Comparison of ENCODE assay signal across 8 mouse cellular contexts in genomic region chr11:97629576-97629975, GRCm38 (mm10). TPM values are rescaled to one million over a fixed set of nuclear protein-coding genes. Genes with fewer than 3 reads are reported as not detected.
DNase-seq lines count a peak whose midpoint lies in the region; ATAC-seq and TF ChIP-seq lines count a peak whose summit lies in the region.

TSS of gene Epop (minus strand) at chr11:97629702.

- peaks cover 78% of the 10 kb centered on the region for H3K27me3 ChIP-seq in heart, embryonic 13.5 days (replicated peaks)
- peaks cover 42% of the 10 kb centered on the region for H3K27me3 ChIP-seq in kidney, postnatal 0 days (ENCODE audit: insufficient read depth, low read length)
- H3K27me3 ChIP-seq in liver, embryonic 12.5 days (replicated peaks): peaks cover 89% of the 10 kb centered on the region
- H3K27me3 ChIP-seq in splenic B cell, adult 2 months (ENCODE audit: control insufficient read depth, insufficient read depth, low read length, poor library complexity, severe bottlenecking): peaks cover 2% of the 10 kb centered on the region; the same call in 1 of the 2 replicates

- peak within 1 kb of the TSS; percentile 90 for H3K4me2 ChIP-seq in heart, embryonic 13.5 days
- peak within 1 kb of the TSS; percentile 97 for H3K4me2 ChIP-seq in kidney, postnatal 0 days (ENCODE audit: low read length)
- H3K4me2 ChIP-seq in liver, embryonic 12.5 days: peak within 1 kb of the TSS; percentile 87

- no peak; the same call in 1 of the 2 replicates for TF ChIP-seq CTCF in kidney, postnatal 0 days (IDR thresholded peaks at IDR 0.05; ENCODE audit: low read depth)

- no peaks in the 10 kb centered on the region for H3K36me3 ChIP-seq in heart, embryonic 13.5 days
- no peaks in the 10 kb centered on the region for H3K36me3 ChIP-seq in kidney, postnatal 0 days (ENCODE audit: insufficient read depth, low read length)
- H3K36me3 ChIP-seq in liver, embryonic 12.5 days: no peaks in the 10 kb centered on the region
- no peaks in the 10 kb centered on the region for H3K36me3 ChIP-seq in splenic B cell, adult 2 months (ENCODE audit: control insufficient read depth, insufficient read depth, low read length, poor library complexity, severe bottlenecking)

- H3K27ac ChIP-seq in heart, embryonic 13.5 days (replicated peaks): no peak within 1 kb of the TSS
- H3K27ac ChIP-seq in kidney, postnatal 0 days: no peak within 1 kb of the TSS
- no peak within 1 kb of the TSS for H3K27ac ChIP-seq in liver, embryonic 12.5 days

- H3K9me3 ChIP-seq in heart, embryonic 13.5 days: no peaks in the 10 kb centered on the region
- no peaks in the 10 kb centered on the region for H3K9me3 ChIP-seq in kidney, postnatal 0 days (replicated peaks; ENCODE audit: low read length)
- H3K9me3 ChIP-seq in liver, embryonic 12.5 days (replicated peaks): no peaks in the 10 kb centered on the region

- peak; percentile 76 for ATAC-seq in heart, embryonic 13.5 days (ENCODE audit: extremely low read depth, insufficient number of reproducible peaks, low FRiP score, low TSS enrichment)
- peak; percentile 77; the same call in 1 of the 2 replicates for ATAC-seq in kidney, postnatal 0 days (replicated peaks; ENCODE audit: low FRiP score, low read depth)
- ATAC-seq in liver, embryonic 12.5 days: peak; percentile 79

- H3K4me1 ChIP-seq in heart, embryonic 13.5 days: peaks cover 34% of the 10 kb centered on the region
- peaks cover 20% of the 10 kb centered on the region; the same call in 1 of the 2 replicates for H3K4me1 ChIP-seq in kidney, postnatal 0 days (replicated peaks; ENCODE audit: insufficient read depth, low read length)
- peaks cover 24% of the 10 kb centered on the region for H3K4me1 ChIP-seq in liver, embryonic 12.5 days

- peak; percentile 93 for DNase-seq in A20 (ENCODE audit: low read depth, low spot score)
- peak; percentile 95 for DNase-seq in brain, adult 2 months (ENCODE audit: low read depth, low spot score)
- DNase-seq in fibroblast of lung, adult 2 months (ENCODE audit: low read depth): peak; percentile 53
- peak; percentile 90 for DNase-seq in kidney, postnatal 0 days (ENCODE audit: low spot score)
- DNase-seq in natural killer cell, adult 2 months (ENCODE audit: low spot score in 2 of 2): peak; percentile 74 to 82
- peak; percentile 88 for DNase-seq in splenic B cell, adult 2 months (ENCODE audit: low read depth, low spot score)

- under 1% methylated on average over 46 of the region's 47 CpGs for WGBS in heart, embryonic 13.5 days
- WGBS in kidney, postnatal 0 days: under 1% methylated on average over 45 of the region's 47 CpGs
- under 1% methylated on average over 43 of the region's 47 CpGs for WGBS in liver, embryonic 12.5 days (ENCODE audit: insufficient replicate concordance)

- H3K4me3 ChIP-seq in heart, embryonic 13.5 days: peak within 1 kb of the TSS; percentile 69
- H3K4me3 ChIP-seq in kidney, postnatal 0 days (replicated peaks; ENCODE audit: low read depth, low read length): peak within 1 kb of the TSS; percentile 63
- H3K4me3 ChIP-seq in liver, embryonic 12.5 days: peak within 1 kb of the TSS; percentile 63

- peak within 1 kb of the TSS; percentile 87 for H3K9ac ChIP-seq in heart, embryonic 13.5 days
- peak within 1 kb of the TSS; percentile 62 for H3K9ac ChIP-seq in kidney, postnatal 0 days (ENCODE audit: low read depth, low read length)
- peak within 1 kb of the TSS; percentile 70 for H3K9ac ChIP-seq in liver, embryonic 12.5 days

RNA-seq across cellular contexts. Expression of gene Epop, which starts in this region (rescaled TPM):
- 1.1 and 1.4 TPM in 2 replicates for polyA plus RNA-seq in heart, embryonic 13.5 days (2015; fragmentation: Nextera tagmentation; extraction: Ambion mirVana)
- 2.9 and 4.1 TPM in 2 replicates for polyA plus RNA-seq in kidney, postnatal 0 days (2015; fragmentation: Nextera tagmentation; extraction: Ambion mirVana)
- 3.6 and 4.1 TPM in 2 replicates for polyA plus RNA-seq in liver, embryonic 12.5 days (2016; fragmentation: Nextera tagmentation; extraction: Ambion mirVana)
